Mouse (Mus musculus) liver, embryonic 14.5 days (tissue): ENCODE measurements around the gene Kbtbd2. TPM values are rescaled to one million over a fixed set of nuclear protein-coding genes. Genes with fewer than 3 reads are reported as not detected.

ENCODE experiments used
- ATAC-seq: fragments of 200-750 bp; cut with Nextera tagmentation; 2 replicates; pipeline ENCODE4 v1.8.0; 2017; ENCODE audit warnings: moderate number of reproducible peaks, mild to moderate bottlenecking, moderate library complexity; ENCODE audit not compliant: insufficient read depth
- DNase-seq, 3 experiments: peaks; one replicate each; pipeline ENCODE4 v3.0.0-alpha.2; 2012 to 2013; ENCODE audit warnings: low read depth in 3 of 3, low spot score in 3 of 3
- H3K27ac ChIP-seq: fragments of 300-500 bp; sonication (generic); 2 replicates; pipeline ENCODE4 v1.5.1; 2014; ENCODE audit warnings: moderate library complexity, mild to moderate bottlenecking, control low read depth, inconsistent platforms
- H3K27me3 ChIP-seq: fragments of 300-500 bp; sonication (generic); 2 replicates; pipeline ENCODE4 v1.6.1; 2014; ENCODE audit warnings: mild to moderate bottlenecking, low read length, moderate library complexity; ENCODE audit not compliant: control insufficient read depth, insufficient read depth
- H3K36me3 ChIP-seq: fragments of 300-500 bp; sonication (generic); replicated peaks from 2 replicates; pipeline ENCODE4 v1.6.1; 2014; ENCODE audit warnings: low read depth; ENCODE audit not compliant: control insufficient read depth, insufficient read depth
- H3K4me1 ChIP-seq, 2 experiments: fragments of 200-500 bp in 1 of 2; fragments of 300-500 bp in 1 of 2; sonication (generic) in 1 of 2; replicated peaks; 2 replicates each; pipeline ENCODE4 v1.6.1; 2012 to 2014; ENCODE audit warnings: antibody characterized with exemption in 1 of 2, inconsistent platforms in 1 of 2, low read length in 1 of 2; ENCODE audit not compliant: control insufficient read depth in 2 of 2, insufficient read depth in 2 of 2
- H3K4me2 ChIP-seq: fragments of 300-500 bp; sonication (generic); 2 replicates; pipeline ENCODE4 v1.6.1; 2014; ENCODE audit warnings: low read depth, mild to moderate bottlenecking, control low read depth, moderate library complexity
- H3K4me3 ChIP-seq, 2 experiments: fragments of 200-500 bp in 1 of 2; fragments of 300-500 bp in 1 of 2; sonication (generic) in 1 of 2; 2 replicates each; pipeline ENCODE4 v1.5.1; 2012 to 2014; ENCODE audit warnings: low read depth in 2 of 2, low read length in 2 of 2, mild to moderate bottlenecking in 2 of 2, control low read depth in 1 of 2, inconsistent platforms in 1 of 2, moderate library complexity in 1 of 2; ENCODE audit not compliant: insufficient read depth in 1 of 2
- H3K9ac ChIP-seq: fragments of 300-500 bp; sonication (generic); replicated peaks from 2 replicates; pipeline ENCODE4 v1.6.1; 2014; ENCODE audit warnings: mild to moderate bottlenecking, control low read depth, moderate library complexity
- H3K9me3 ChIP-seq: fragments of 300-500 bp; sonication (generic); 2 replicates; pipeline ENCODE4 v1.6.1; 2016; ENCODE audit warnings: low read length, mixed read lengths; ENCODE audit not compliant: control insufficient read depth
- CTCF ChIP-seq: IDR thresholded peaks from 2 replicates; pipeline ENCODE4 v1.5.1; 2016; ENCODE audit warnings: antibody characterized with exemption, low read depth, control low read depth
- EP300 ChIP-seq: IDR thresholded peaks from 2 replicates; pipeline ENCODE4 v1.6.1; 2016; ENCODE audit warnings: antibody characterized with exemption, low read depth
- WGBS: fragments of 180-500 bp; shearing (Covaris S2); extraction: QIAGEN DNeasy Blood & Tissue Kit; methylation state at CpG from one replicate; pipeline ENCODE4 v1.1.7; 2014; ENCODE audit not compliant: insufficient replicate concordance; 5-methylcytosine and 5-hydroxymethylcytosine counted together
- polyA plus RNA-seq, 2 experiments: library from polyadenylated mRNA; depleted of rRNA in 1 of 2; stranded (reverse) in 1 of 2; unstranded in 1 of 2; fragments of >200 nt; fragmentation: Nextera tagmentation in 1 of 2; extraction: Ambion mirVana in 1 of 2; gene quantifications; 2 replicates each; pipeline versions ENCODE4 v1.2.1 to v1.2.3; 2012 to 2014

Kbtbd2 gene
- polyA plus RNA-seq, 2 experiments, result 7.3 to 10.6 TPM

DNA sequence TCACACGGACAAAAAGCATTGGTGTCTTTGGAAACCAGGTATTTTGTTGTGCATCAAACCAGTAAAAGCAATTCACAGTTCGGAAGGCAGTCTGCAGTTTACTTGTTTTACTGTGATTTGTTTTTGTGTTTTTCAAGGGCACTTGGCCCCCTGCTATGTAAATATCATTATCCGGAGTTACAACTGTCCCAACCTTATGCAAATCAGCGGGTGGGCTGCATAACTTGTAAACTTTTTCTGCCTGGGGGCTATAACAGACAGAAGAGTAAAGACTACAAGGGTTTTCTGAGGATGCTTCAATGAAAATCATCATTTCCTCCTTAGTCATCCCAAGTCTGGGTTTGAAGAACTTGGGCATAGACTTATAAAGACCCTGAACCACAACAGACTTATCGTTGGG is 18.0 kb downstream of the Kbtbd2 start:
- Histone ChIP-seq H3K27ac (no peak overlapping the region), H3K4me2 (no peak overlapping the region), H3K27me3 (no peaks in the 10 kb centered on the region), H3K36me3 (peaks cover 60% of the 10 kb centered on the region), H3K9me3 (no peaks in the 10 kb centered on the region), H3K9ac (no peak overlapping the region), H3K4me3 (no peak overlapping the region), H3K4me1 (peaks cover 10 to 12% of the 10 kb centered on the region in 2 experiments)
- TF ChIP-seq EP300 (no peak), CTCF (no peak)
- no peak for ATAC-seq
- 88% methylated on average over 5 of the region's 5 CpGs for WGBS
- DNase-seq, result no peak

- H3K27ac ChIP-seq, result no peak overlapping the region
- no peaks in the 10 kb centered on the region for H3K4me1 ChIP-seq
- TF ChIP-seq EP300, result no peak
- no peak for TF ChIP-seq CTCF
- H3K9ac ChIP-seq, result no peak overlapping the region
- no peak overlapping the region for H3K4me2 ChIP-seq
- no peak overlapping the region for H3K4me3 ChIP-seq
- H3K36me3 ChIP-seq, result peaks cover 36% of the 10 kb centered on the region
- no peaks in the 10 kb centered on the region for H3K27me3 ChIP-seq
- no peaks in the 10 kb centered on the region for H3K9me3 ChIP-seq
- ATAC-seq (no peak), DNase-seq (no peak)
- WGBS, result 87% methylated on average over 3 of the region's 3 CpGs
These were observed 21.8 kb downstream of the Kbtbd2 start for GRCm38 (mm10) chr6:56775816-56776215.

DNA sequence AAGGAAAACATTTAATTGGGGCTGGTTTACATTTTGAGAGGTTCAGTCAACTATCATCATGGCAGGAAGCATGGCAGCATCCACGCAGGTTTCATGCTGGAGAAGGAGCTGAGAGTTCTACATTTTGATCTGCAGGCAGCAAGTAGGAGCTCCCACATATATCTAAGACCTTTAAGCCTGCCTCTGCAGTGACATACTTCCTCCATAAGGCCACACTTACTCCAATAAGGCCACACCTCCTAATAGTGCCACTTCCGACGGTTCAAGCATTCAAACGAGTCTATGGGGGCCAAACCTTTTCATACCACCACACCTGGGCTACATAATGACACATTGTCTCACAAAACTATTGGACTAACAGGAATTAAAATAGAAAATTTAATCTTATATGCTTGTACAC is 31.9 kb downstream of the Kbtbd2 start:
- Histone ChIP-seq H3K9me3 (no peaks in the 10 kb centered on the region), H3K27ac (no peak overlapping the region), H3K4me3 (no peak overlapping the region), H3K4me1 (no peaks in the 10 kb centered on the region), H3K9ac (no peak overlapping the region), H3K36me3 (no peaks in the 10 kb centered on the region), H3K27me3 (no peaks in the 10 kb centered on the region), H3K4me2 (no peak overlapping the region)
- ATAC-seq, result no peak
- TF ChIP-seq CTCF (no peak), EP300 (no peak)
- WGBS, result 66% methylated on average over 4 of the region's 4 CpGs
- DNase-seq, result no peak

GRCm38 (mm10) chr6:56765265-56765664 is 32.3 kb downstream of the Kbtbd2 start:
- no peak for ATAC-seq
- H3K27me3 ChIP-seq, result no peaks in the 10 kb centered on the region
- WGBS, result 71% methylated on average over 3 of the region's 3 CpGs
- no peaks in the 10 kb centered on the region for H3K9me3 ChIP-seq
- DNase-seq, result no peak
- H3K4me1 ChIP-seq, result no peaks in the 10 kb centered on the region
- H3K4me2 ChIP-seq, result no peak overlapping the region
- H3K4me3 ChIP-seq, result no peak overlapping the region
- H3K9ac ChIP-seq, result no peak overlapping the region
- H3K27ac ChIP-seq, result no peak overlapping the region
- H3K36me3 ChIP-seq, result no peaks in the 10 kb centered on the region
- TF ChIP-seq CTCF (no peak), EP300 (no peak)

GRCm38 (mm10) chr6:56759324-56759723 is 38.3 kb downstream of the Kbtbd2 start:
- no peak for ATAC-seq
- Histone ChIP-seq H3K27me3 (no peaks in the 10 kb centered on the region), H3K9me3 (no peaks in the 10 kb centered on the region), H3K9ac (no peak overlapping the region), H3K27ac (no peak overlapping the region), H3K36me3 (peaks cover 12% of the 10 kb centered on the region), H3K4me1 (no peaks in the 10 kb centered on the region), H3K4me3 (no peak overlapping the region), H3K4me2 (no peak overlapping the region)
- no peak for DNase-seq
- TF ChIP-seq EP300, result no peak
- TF ChIP-seq CTCF, result no peak
- WGBS, result 73% methylated on average over 1 of the region's 1 CpGs
